Mouse (Mus musculus) urinary bladder, postnatal 14 days (tissue): ENCODE measurements at regions not wholly inside any gene's neighbourhood (a gene's known extent, or its start where the extent isn't known, plus 50 kb on each side); places are given as distances from the start of the nearest gene placed in this dataset.
"Not testable (repeated sequence)": the region's sequence is repeated elsewhere in the genome, so short reads cannot be mapped to it uniquely, and the experiment has no call there.

ENCODE experiments used
- DNase-seq: peaks from one replicate; pipeline ENCODE4 v3.0.0; 2021; ENCODE audit warnings: low spot score

DNA sequence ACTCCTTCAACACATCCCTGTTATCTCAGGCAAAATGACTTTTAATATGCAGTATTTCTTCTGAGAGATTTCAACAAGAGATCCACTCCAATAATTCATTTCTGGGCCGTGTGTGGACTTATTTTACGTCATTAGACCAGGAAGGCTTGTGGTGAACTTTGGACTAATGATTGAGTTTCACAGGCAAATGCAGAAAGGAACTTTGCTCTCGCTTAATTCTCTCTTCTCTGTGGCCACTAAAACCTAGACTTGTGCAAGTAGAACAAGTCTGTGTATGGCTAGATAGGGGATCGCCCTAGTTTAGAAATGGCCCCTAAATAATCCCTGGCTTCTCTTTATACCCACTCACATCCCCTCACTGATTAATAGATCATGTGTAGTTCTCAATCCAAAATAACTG is 50.6 kb upstream of the Ppp1r12a start:
- DNase-seq: no peak

- no peak for DNase-seq
These were observed 51.1 kb upstream of the Ppp1r12a start for GRCm38 (mm10) chr10:108110891-108111290.

DNA sequence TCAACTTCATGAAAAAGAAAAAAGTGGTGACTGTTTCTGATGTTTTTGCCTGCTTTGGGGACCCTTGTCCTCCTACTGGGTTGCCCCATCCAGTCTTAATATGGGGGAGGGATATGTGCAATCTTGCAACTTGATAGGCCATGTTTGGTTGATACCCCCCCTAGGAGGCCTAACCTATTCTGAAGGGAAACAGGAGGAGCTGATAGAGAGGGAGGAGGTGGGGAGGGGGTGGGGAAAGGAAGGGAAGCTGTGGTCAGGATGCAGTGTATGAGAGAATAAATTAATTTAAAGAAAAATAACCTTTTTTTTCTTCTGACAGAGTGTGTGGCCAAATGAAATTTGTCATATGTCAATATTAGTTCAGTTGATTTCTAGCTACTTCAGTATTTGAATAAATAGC is 51.8 kb upstream of the Ppp1r12a start:
- no peak for DNase-seq

DNA sequence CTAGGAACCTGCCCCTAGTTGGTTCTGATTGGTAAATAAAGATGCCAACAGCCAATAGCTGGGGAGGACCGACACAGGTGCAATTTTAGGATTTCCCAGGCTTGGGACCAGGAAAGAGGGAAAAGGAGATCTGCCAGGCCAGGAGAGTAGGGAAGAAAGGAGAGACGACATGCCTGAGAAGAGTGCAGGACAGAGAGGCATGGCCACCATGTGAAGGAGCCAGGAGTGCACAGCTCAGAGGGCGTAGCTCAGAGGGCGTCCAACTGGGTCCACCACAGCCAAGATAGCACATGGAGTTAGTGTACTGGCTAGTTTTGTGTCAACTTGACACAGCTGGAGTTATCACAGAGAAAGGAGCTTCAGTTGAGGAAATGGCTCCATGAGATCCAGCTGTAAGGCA is 53.5 kb upstream of the Ppp1r12a start:
- not testable (repeated sequence) for DNase-seq

DNA sequence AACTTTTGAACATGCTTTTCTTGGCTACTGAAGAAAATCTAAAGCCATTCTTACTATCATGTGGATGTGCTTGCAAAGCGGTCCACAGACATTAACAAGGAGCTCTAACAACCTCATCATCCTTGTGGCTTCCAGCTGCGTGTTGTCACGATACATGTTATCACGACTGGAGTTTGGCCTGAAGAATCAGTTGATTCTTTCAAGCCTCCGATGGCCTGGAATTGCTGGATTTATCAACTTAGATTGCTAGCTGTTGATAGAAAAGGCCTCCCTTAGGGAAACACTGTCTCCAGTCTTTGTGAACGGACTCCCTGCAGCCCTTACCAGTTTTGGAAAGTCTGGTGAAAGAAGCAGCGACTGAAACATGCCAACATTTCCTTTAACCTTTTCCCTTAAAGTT is 60.5 kb upstream of the Ppp1r12a start:
- DNase-seq: no peak

DNA sequence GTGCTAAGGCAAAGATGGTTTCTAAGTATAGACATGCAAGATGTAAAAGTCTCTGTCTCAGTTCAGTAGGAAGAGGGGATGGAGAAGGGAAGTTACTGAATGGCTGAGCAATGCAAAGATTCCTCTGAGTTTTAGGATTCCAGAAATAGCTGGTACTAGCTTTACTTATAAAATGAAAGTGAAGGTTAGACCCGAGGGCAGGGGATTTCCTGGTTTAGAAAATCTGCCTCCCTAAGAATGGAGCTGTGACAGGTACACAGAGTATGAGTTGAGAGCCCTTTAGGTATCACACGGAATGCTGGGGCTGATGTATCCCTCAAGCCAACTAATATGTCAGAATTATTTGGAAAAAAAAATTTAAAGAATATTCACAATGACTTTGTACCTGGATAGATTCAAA is 69.0 kb upstream of the Ppp1r12a start:
- DNase-seq: no peak

DNA sequence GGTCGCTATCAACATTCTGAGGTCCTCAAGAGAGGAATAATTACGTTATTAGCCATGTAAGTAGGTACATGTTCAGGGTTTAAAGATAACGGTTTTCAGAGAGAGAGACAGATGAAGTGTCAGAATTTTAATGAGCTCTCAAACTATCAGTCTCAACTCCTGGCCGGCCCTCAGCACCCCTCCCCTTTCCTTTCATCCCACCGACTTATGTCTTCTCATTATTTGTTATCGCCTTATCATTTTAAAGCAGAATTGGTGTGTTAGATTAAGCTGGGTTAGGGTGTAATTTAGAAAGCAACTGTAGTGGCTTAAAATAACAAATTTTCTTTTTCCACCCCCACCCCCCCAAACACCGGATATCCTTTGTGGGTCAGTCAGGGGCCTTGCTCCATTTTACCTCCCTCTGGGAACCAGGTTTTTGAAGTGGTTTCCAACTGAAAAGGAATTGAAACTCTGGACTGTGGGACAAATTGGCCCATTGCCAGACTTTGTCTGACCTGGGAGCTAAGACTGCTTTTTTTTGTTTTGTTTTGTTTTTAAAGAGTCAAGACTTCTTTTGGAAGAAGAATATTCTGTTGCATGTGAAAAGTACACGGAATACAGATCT is 72.5 kb upstream of the Ppp1r12a start:
- no peak for DNase-seq

DNA sequence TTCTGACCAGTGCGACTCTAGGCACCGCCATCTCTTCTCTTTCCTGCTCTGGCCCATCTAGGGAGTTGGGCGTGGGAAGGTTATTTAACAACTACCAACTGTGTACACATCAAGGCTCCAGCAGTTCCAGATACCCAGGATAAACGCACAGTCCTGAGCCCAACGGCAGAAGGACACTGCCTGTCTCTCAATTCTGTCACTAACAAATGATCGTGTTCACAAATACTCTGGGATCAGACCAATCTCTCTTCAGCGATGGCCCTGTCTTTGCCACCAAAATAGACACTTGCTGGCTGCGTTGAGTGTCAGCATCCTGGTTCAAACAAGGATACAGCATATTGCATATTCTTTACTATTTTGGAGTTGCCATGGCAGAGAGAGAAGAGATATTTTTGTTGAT is 73.1 kb upstream of the Ppp1r12a start:
- no peak for DNase-seq

GRCm38 (mm10) chr10:108088209-108088608 is 73.8 kb upstream of the Ppp1r12a start:
- no peak for DNase-seq

GRCm38 (mm10) chr10:108083220-108083619 is 78.8 kb upstream of the Ppp1r12a start:
- no peak for DNase-seq

DNA sequence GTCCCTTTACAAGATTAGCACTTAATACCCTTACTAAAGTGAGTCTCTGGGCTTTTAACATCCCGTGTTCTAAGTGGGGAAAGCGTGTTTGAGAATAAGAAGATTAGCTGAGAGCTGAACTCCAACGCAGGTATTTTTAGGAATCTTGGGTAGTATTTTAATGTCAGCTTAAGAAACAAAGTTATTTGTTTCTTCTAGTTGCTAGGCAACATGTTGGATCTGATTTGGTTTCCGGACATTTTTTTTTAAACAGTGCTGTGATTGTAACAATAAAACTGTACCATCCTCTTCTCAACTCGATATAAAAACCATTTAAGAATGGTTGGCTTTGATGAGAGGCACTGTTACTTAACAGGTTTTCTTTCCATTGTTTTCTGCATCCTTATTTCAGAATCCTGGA is 86.8 kb upstream of the Ppp1r12a start:
- no peak for DNase-seq

DNA sequence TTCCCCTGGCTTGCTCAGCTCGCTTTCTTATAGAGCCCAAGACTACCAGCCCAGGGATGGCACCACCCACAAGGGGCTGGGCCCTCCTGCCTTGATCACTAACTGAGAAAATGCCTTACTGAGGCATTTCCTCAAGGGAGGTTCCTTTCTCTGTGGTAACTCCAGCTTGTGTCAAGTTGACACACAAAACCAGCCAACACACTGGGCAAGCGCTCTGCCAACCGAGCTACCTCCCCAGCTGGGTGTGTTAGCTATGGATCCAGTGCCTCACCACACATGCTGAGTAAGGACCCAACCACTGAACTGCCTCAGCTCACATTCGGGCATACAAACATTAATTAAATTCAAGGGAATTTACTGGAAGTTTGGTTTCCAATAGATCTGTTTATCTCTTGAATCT is 88.2 kb upstream of the Ppp1r12a start:
- DNase-seq: no peak

DNA sequence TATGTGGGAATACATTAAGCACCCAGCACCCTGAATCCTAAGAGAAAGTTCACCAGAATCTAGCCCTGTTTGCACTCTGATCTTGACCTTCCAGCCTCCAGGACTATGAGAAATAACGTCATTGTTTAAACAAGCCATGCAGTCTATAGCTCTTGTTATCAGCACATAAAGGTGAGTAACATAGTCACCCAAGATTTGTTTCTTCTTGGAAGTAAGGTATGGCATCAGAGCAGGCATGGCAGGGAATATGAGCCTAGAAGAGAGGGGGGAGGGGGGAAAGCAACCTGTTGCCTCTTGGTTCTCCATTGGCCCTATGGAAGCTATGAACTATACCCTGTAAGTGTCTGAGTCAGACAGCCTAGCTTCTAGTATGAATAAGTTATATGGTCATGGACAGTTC is 89.8 kb upstream of the Ppp1r12a start:
- DNase-seq: no peak

DNA sequence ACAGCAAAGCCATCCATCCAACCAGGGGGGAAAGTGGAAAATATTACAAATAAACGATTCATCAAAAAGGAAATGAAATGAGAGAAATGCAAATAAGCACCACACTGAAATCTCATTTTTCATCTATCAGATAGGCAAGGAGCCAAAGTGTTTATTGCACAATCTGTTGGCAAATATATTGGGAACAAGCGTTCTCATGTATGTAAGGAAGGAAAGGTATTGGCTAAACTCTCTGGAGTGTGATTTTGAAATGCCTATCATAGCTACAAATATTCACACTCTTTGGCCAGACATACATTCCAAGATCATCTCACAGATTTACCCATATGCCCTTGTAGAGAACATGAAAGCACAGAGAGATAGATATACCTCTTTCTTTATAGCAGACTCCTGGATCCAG is 90.6 kb upstream of the Ppp1r12a start:
- DNase-seq: no peak

DNA sequence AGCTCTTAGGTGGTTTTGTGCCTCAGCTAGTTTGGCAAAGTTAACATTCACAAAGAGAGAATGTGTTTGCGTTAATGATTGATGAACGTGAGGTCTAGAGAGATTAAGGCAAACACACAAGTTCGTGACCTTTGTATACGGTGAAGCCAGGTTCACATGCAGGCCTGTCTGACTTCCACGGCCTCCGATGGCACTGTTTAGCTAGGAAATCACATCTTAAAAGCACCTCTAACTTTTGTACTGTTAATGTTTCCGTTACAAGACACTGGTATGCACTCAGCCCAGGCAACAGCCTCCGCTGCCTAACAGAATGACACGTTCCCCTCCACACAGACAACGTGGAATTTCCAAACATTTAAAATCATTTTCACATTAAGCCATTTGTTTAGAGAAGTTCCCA is 94.3 kb upstream of the Ppp1r12a start:
- no peak for DNase-seq

GRCm38 (mm10) chr10:108066241-108066640 is 95.8 kb upstream of the Ppp1r12a start:
- DNase-seq: no peak

GRCm38 (mm10) chr10:108061813-108062435 is 100.1 kb upstream of the Ppp1r12a start:
- DNase-seq: no peak

DNA sequence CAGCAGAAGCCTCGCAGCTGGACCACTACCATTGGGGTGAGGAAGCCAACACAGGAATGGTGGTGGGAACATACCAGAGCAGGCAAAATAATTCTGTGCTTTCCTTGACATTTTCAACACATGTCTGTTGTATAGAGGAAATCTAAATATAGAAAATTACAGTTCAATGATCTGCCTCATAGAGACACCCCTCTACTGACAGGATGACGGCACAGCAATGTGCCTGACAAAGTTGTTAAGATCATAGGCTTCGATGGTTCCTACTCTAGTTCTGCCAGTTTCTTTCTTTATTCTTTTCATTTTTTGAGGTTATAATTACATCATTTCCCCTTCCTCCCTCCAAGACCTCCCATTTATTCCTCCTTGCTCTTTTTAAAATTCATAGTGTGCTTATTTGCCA is 101.4 kb upstream of the Ppp1r12a start:
- DNase-seq: no peak

DNA sequence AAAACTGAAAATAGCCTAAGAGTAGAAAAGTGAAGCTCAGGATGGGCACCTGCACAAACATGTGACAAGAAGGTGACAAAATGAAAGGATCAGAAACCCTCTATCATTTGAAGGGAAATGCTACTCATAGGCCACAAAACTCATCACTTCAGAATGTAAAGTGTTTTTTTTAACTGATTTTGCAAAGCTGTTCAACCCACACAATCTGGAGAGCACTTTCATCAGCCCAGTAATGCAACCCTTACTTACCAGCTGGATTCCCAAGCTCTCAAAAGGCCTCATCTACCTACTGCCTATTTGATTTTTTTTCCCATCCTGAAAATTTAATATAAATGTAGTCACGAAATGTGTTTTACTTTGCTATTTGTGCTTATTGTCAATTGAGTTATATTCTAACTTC is 110.4 kb upstream of the Ppp1r12a start:
- no peak for DNase-seq

- DNase-seq: no peak
These were observed 113.6 kb upstream of the Ppp1r12a start for GRCm38 (mm10) chr10:108048426-108048825.

GRCm38 (mm10) chr10:108043519-108043918 is 118.5 kb upstream of the Ppp1r12a start:
- peak; percentile 29 for DNase-seq

- no peak for DNase-seq
These were observed 122.0 kb upstream of the Ppp1r12a start for GRCm38 (mm10) chr10:108040027-108040426.

GRCm38 (mm10) chr10:108036486-108037109 is 124.7 kb upstream of the Otogl start:
- DNase-seq: no peak

DNA sequence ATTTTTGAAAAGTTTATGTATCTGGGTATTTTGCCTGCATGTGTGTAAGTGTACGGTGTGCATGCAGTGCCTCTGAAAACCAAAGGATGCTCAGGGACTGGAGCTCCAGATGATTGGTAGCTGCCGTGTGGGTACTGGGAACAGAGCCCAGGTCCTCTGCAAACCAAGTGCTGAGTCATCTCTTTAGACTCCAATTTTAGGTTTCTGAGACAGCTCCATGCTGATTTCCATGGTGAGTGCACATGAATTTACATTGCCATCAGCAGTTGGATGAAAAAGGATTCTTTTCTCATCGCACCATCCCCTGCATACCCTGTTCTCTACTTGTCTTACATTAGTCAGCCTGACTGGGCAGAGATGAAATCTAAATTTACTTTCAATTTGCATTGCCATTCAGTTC is 122.1 kb upstream of the Otogl start:
- no peak for DNase-seq
